Mouse (Mus musculus) kidney, postnatal 0 days (tissue): ENCODE results near the gene Prr19. TPM values are rescaled to one million over a fixed set of nuclear protein-coding genes. Genes with fewer than 3 reads are reported as not detected.

Source experiments
- ATAC-seq: fragments of 200-750 bp; cut with Nextera tagmentation; replicated peaks from 2 replicates; pipeline ENCODE4 v1.8.0; 2017; ENCODE audit warnings: low read depth, moderate number of reproducible peaks, moderate TSS enrichment, moderate library complexity; ENCODE audit not compliant: low FRiP score
- DNase-seq: peaks from one replicate; pipeline ENCODE4 v3.0.0-alpha.2; 2016; ENCODE audit warnings: low spot score
- H3K27ac ChIP-seq: fragments of 300-500 bp; sonication (generic); 2 replicates; pipeline ENCODE4 v1.5.1; 2014; ENCODE audit warnings: mild to moderate bottlenecking
- H3K27me3 ChIP-seq: fragments of 300-500 bp; sonication (generic); 2 replicates; pipeline ENCODE4 v1.6.1; 2014; ENCODE audit warnings: low read length, mixed read lengths; ENCODE audit not compliant: insufficient read depth
- H3K36me3 ChIP-seq: fragments of 300-500 bp; sonication (generic); 2 replicates; pipeline ENCODE4 v1.6.1; 2014; ENCODE audit warnings: low read length, mixed read lengths; ENCODE audit not compliant: insufficient read depth
- H3K4me1 ChIP-seq: fragments of 300-500 bp; sonication (generic); replicated peaks from 2 replicates; pipeline ENCODE4 v1.6.1; 2014; ENCODE audit warnings: antibody characterized with exemption, low read length, mixed read lengths; ENCODE audit not compliant: insufficient read depth
- H3K4me2 ChIP-seq: fragments of 300-500 bp; sonication (generic); 2 replicates; pipeline ENCODE4 v1.6.1; 2014; ENCODE audit warnings: mild to moderate bottlenecking, low read length, moderate library complexity, mixed read lengths
- H3K4me3 ChIP-seq: fragments of 300-500 bp; sonication (generic); replicated peaks from 2 replicates; pipeline ENCODE4 v1.5.1; 2014; ENCODE audit warnings: low read depth, low read length
- H3K9ac ChIP-seq: fragments of 300-500 bp; sonication (generic); 2 replicates; pipeline ENCODE4 v1.6.1; 2014; ENCODE audit warnings: low read depth, low read length
- H3K9me3 ChIP-seq: fragments of 300-500 bp; sonication (generic); replicated peaks from 2 replicates; pipeline ENCODE4 v1.6.1; 2016; ENCODE audit warnings: low read length, inconsistent platforms, mixed read lengths
- CTCF ChIP-seq: IDR thresholded peaks from 2 replicates; pipeline ENCODE4 v1.5.1; 2016; ENCODE audit warnings: antibody characterized with exemption, low read depth, mild to moderate bottlenecking, moderate library complexity
- WGBS: fragments of 180-500 bp; shearing (Covaris S2); extraction: QIAGEN DNeasy Blood & Tissue Kit; methylation state at CpG from one replicate; pipeline ENCODE4 v1.1.7; 2014; 5-methylcytosine and 5-hydroxymethylcytosine counted together
- polyA plus RNA-seq: library from polyadenylated mRNA; unstranded; fragments of >200 nt; fragmentation: Nextera tagmentation; extraction: Ambion mirVana; gene quantifications from 2 replicates; pipeline ENCODE4 v1.2.1, GENCODE M21; 2015

The Prr19 gene
- polyA plus RNA-seq, 1 experiment from 2014 or later, result 0.21 TPM

DNA sequence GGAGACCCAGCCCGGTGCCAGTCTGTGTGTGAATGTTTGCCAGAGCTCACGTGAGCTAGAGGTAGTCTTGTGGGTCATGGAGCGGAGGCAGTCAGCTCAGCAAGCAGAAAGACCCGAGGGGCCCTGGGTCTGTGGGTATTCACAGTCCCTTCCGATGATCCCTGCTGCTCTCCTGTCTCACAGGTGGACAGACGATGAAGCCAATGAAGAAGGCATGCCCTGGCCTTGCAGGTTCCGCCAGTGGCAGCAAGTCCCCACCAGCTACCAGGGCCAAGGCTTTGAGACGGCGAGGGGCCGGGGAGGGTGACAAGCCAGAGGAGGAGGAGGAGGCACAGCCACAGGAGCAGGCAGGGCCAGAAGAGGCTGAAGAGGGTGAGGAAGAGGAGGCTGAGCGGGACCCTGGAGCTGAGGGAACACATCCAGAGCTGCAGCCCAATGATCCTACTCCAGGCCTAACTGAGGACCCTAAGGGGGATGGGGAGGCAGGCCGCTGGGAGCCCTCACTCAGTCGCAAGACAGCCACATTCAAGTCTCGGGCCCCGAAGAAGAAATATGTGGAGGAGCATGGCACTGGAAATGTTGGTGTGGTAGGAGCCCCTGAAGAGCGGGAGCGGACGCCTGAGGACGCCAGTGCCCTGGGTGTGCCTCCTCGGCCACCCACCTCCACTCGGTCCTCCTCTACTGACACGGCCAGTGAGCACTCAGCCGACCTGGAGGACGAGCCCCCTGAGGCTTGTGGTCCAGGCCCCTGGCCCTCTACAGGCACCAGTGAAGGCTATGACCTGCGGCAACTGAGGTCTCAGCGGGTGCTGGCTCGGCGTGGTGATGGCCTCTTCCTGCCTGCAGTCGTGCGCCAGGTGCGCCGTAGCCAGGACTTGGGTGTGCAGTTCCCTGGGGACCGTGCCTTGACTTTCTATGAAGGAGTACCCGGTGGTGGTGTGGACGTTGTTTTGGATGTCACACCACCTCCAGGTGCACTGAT lies 30.3 kb upstream of the Prr19 start:
- WGBS, result 82% methylated on average over 35 of the region's 35 CpGs
- TF ChIP-seq CTCF, result no peak
- H3K9me3 ChIP-seq, result no peaks in the 10 kb centered on the region
- DNase-seq (no peak), ATAC-seq (no peak)
- H3K36me3 ChIP-seq, result peaks cover 22% of the 10 kb centered on the region
- H3K9ac ChIP-seq, result no peak overlapping the region
- no peak overlapping the region for H3K4me2 ChIP-seq
- no peak overlapping the region for H3K4me3 ChIP-seq
- H3K4me1 ChIP-seq, result peaks cover 20% of the 10 kb centered on the region
- H3K27me3 ChIP-seq, result no peaks in the 10 kb centered on the region
- 0 out of 2 replicates have a peak overlapping the region, but pooled peaks have one; percentile 77 for H3K27ac ChIP-seq

DNA sequence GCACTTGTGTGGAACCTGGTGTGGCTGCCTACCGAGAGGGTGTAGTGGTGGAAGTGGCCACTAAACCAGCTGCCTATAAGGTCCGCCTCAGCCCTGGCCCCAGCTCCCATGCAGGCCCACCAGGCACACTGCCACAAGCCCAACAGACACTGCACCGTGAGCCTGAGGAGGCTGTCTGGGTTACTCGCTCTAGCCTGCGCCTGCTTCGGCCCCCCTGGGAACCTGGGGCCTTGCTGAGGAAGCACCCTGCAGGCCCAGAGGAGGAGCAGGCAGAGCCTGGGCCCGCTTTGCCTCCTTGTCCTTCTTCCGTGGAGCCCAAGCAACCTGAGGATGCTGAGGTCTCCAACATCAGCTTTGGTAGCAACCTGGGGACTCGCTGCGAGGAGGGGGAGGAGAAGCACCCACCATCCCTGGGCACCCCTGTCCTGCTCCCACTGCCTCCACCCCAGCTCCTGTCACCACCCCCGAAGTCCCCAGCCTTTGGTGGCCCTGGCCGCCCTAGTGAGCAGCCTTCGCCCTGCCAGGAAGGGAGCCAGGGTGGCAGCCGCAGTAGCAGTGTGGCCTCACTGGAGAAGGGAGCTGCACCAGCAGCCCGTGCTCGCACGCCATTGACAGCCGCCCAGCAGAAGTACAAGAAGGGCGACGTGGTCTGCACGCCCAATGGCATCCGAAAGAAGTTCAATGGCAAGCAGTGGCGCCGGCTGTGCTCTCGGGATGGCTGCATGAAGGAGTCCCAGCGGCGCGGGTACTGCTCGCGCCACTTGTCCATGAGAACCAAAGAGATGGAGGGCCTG lies 29.4 kb upstream of the Prr19 start:
- DNase-seq, result no peak
- Histone ChIP-seq H3K4me1 (peaks cover 25% of the 10 kb centered on the region), H3K27me3 (no peaks in the 10 kb centered on the region), H3K4me2 (no peak overlapping the region), H3K27ac (no peak overlapping the region), H3K9ac (no peak overlapping the region), H3K9me3 (no peaks in the 10 kb centered on the region), H3K4me3 (no peak overlapping the region), H3K36me3 (peaks cover 22% of the 10 kb centered on the region)
- ATAC-seq, result no peak
- TF ChIP-seq CTCF, result no peak
- 93% methylated on average over 30 of the region's 30 CpGs for WGBS

DNA sequence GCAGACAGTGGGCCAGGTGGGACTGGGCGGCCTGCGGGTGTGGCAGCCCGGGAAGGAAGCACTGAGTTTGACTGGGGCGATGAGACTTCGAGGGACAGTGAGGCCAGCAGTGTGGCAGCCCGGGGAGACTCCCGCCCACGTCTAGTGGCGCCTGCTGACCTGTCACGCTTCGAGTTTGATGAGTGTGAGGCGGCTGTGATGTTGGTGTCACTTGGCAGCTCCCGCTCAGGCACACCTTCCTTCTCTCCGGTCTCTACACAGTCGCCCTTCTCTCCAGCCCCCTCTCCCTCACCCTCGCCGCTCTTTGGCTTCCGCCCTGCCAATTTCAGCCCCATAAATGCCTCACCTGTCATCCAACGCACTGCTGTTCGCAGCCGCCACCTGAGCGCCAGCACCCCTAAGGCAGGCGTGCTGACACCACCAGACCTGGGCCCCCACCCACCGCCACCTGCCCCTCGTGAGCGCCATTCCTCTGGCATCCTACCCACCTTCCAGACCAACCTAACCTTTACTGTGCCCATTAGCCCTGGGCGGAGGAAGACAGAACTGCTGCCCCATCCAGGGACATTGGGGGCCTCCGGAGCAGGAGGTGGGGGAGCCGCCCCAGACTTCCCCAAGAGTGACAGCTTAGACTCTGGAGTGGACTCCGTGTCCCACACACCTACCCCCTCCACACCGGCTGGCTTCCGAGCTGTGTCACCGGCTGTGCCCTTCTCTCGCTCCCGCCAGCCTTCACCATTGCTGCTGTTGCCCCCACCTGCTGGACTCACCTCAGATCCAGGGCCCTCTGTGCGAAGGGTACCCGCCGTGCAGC lies 28.6 kb upstream of the Prr19 start:
- H3K4me1 ChIP-seq, result peaks cover 28% of the 10 kb centered on the region
- no peaks in the 10 kb centered on the region for H3K27me3 ChIP-seq
- H3K27ac ChIP-seq, result no peak overlapping the region
- H3K36me3 ChIP-seq, result peaks cover 22% of the 10 kb centered on the region
- H3K4me3 ChIP-seq, result no peak overlapping the region
- no peak overlapping the region for H3K9ac ChIP-seq
- DNase-seq (no peak), ATAC-seq (no peak)
- no peak for TF ChIP-seq CTCF
- H3K4me2 ChIP-seq, result no peak overlapping the region
- H3K9me3 ChIP-seq, result no peaks in the 10 kb centered on the region
- WGBS, result 80% methylated on average over 36 of the region's 38 CpGs

DNA sequence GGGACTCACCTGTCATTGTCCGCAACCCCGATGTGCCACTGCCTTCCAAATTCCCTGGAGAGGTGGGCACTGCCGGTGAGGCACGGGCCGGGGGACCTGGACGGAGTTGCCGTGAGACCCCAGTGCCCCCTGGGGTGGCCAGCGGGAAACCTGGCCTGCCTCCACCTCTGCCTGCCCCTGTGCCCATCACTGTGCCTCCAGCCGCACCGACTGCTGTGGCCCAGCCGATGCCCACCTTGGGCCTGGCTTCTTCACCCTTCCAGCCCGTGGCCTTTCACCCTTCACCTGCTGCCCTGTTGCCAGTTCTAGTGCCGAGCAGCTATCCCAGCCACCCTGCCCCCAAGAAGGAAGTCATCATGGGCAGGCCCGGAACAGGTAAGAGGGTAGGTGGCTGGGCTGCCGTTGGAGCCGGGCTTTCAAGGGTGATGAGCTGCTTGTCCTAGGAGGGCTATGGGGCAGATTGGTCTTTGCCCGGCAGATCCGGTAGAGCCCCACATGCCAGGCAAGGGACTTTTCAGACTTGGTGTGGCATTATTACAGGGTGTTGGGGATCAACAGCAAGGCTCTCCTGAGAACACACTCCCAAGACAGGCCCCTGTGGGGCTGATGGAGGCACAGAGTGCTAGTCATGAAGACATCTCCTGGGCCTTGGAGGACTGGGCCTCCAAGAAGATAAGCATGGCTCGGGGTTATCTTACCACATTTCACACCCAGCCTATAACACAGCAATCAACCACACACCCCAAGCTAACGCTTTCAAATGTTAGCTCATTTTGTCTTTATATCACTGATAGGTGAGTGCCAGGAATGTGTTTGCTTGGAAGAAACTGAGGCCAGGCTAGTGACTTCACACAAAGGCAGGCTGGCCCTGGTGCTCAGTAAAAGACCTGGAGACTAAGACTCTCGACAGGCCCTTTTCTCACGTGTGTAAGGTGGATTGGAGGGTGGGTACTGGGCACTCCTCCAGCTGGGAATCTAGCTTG lies 27.7 kb upstream of the Prr19 start:
- no peaks in the 10 kb centered on the region for H3K27me3 ChIP-seq
- peaks cover 32% of the 10 kb centered on the region for H3K4me1 ChIP-seq
- no peak overlapping the region for H3K4me3 ChIP-seq
- DNase-seq (no peak), ATAC-seq (no peak)
- H3K36me3 ChIP-seq, result peaks cover 22% of the 10 kb centered on the region
- 92% methylated on average over 22 of the region's 22 CpGs for WGBS
- no peak overlapping the region for H3K4me2 ChIP-seq
- TF ChIP-seq CTCF, result no peak
- no peaks in the 10 kb centered on the region for H3K9me3 ChIP-seq
- H3K9ac ChIP-seq, result no peak overlapping the region; the same call in 1 of the 2 replicates
- H3K27ac ChIP-seq, result no peak overlapping the region

DNA sequence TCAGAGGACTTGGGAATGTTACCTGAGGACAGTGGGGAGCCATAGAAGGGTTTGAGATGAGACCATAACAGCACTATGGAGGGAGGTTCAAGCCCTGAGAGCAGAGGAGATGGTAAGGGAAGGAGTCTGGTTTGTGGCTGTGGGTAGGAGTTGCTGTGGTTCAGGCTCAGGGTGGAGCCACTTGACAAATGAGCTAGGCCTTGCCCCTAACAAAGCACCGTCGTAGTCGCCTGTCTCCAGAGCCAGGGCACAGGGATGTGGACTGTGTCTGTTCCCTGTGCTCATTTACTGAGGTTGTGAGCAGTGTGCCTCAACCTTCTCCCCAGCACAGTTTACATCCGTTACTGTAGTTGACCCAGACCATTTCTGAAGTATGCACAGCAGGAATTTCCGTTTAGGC lies 26.6 kb upstream of the Prr19 start:
- no peak overlapping the region for H3K27ac ChIP-seq
- H3K9ac ChIP-seq, result peak overlapping the region; percentile 19; the same call in 1 of the 2 replicates
- no peak overlapping the region for H3K4me2 ChIP-seq
- ATAC-seq (no peak), DNase-seq (no peak)
- peaks cover 26% of the 10 kb centered on the region for H3K4me1 ChIP-seq
- no peak for TF ChIP-seq CTCF
- peaks cover 22% of the 10 kb centered on the region for H3K36me3 ChIP-seq
- H3K27me3 ChIP-seq, result no peaks in the 10 kb centered on the region
- no peaks in the 10 kb centered on the region for H3K9me3 ChIP-seq
- H3K4me3 ChIP-seq, result no peak overlapping the region
- WGBS, result 35% methylated on average over 5 of the region's 5 CpGs
